Mouse (Mus musculus): Measurements from ENCODE around the gene Malsu1.

Gene Malsu1

DNA sequence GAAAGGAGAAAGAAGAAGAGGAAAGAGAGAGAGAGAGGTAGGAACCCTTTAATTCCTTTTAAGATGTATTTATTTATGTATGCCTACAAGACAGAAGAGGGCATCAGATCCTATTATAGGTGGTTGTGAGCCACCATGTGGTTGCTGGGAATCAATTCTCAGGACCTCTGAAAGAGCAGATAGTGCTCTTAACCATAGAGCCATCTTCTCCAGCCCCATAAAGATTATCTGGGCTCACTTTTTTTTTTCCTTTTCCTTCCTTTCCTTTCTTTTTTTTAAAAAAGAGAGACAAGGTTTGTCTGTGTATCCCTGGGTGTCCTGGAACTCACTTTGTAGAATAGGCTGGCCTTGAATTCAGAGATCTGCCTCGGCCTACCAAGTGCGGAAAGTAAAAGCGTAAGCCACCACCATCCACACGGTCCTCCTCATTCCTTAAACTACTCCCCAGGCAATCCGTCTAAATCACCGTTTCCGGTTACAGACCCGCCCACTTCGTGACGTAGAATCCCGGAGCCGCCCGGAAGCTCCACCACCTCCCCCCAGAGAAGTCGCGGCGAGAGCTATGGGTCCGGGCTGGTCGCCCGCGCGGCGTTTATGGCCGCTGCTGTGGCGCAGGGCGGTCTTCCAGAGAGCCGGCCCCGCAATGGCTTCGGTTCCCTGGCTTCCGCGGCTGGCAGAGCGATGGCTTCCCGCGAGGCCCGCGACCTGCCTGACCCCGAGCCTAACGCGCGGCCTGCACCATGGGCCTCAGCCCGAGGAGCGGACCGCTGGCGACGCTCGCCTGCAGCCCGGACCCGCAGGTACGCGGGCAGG is at the start of gene Malsu1:
Gene Malsu1, plus strand, starts transcription at position 492 of the 813 bp plus-strand sequence.
- DNase-seq (ENCODE audit: low read depth) = peak; percentile 88

DNA sequence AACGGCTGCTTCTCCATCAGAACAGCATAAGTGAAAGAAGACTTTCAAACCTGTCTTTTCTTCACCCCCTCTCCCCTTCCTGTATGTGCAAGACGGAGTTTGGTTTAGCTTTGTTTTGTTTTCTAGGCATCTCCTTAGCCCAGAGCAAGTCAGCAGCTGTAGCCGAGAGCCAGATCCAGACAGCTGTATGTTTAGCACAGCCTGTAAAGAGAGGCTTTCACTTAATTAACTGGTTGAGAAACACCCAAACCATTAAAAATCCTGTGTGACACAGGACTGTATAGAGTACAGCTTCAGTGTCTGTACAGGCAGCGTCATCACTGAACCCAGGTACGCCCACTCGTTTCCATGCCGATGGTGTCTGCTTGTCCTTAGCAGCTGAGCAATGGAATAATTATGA is 48.3 kb upstream of the Malsu1 start:
- DNase-seq (ENCODE audit: low read depth) = no peak

DNA sequence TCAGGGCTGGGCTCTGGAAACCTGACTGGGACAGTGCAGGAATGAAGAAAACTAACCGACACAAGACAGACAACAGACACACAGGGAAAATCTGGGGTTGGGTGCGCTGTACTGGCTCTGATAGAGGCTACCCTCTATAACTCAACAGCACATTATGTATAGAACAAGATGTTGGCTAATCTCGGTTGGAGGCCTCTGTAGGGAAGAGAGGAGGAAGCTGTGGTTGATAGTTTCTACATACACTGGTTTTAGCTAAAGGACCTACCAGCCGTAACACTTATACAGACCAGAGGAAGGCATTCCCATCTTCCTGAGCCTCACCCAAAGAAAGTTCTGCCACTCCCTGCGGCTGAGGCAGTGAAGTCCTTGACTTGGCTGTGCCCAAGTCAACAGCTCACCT is 47.1 kb upstream of the Malsu1 start:
- no peak for DNase-seq (ENCODE audit: low read depth)

- no peak for DNase-seq (ENCODE audit: low read depth)
Measured at GRCm38 (mm10) chr6:49028019-49028418, 45.6 kb upstream of the Malsu1 start.

DNA sequence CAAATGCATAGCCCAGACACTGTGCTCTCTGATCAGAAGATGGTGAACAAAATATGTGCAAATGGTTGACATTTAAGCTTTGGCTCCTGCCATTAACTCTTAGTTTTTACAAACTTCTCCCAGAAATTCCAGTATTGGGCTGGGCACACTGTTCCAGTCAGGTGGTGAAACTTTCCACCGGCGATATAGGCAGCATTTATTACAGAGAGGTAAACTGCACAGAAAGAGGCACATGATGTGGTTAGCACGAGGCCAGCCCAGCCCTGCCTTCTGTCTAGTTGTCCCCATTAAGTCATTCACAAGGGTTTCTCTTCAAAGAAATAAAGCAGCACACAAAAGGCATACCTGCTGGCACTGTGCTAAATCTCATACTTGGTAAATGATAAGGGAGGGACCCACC is 44.9 kb upstream of the Malsu1 start:
- DNase-seq (ENCODE audit: low read depth) = no peak

DNA sequence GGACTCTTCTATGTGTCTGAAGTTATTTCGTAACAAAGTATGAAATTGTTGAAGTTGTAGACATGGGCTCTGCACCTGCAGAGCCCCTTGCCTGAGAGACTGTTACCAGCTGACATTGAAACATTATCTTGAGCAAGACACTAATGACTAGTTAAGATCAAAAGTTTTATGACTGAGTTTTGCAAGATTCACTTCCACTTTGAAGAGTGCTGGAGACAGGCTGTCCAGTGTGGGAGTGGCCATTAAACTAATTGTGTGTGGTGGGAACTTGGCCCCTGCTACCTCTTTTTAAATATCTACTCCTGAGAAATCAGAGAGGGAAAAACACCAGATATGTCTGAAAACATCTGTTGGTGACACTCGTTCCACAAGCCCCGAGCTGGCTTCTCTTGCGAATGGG is 42.4 kb upstream of the Malsu1 start:
- no peak for DNase-seq (ENCODE audit: low read depth)

DNA sequence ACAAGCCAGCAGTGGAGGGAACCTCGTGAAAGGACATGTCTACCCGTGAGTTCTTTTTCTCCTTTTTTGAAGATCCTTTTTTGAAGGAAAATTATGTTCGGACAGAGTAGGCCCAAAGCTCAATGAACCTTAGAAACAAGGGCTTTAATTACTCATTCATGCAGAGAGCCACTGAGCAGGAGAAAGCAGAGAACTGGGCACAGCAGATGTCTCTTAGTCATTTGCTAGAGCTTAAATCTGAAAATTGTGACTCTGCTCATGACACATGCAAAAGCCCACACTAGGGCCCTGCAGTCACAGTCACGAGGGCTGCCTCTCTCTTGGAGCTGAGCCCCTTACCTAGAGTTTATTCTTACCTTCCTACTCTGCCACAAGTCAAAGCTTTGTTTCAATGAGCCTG is 40.8 kb upstream of the Malsu1 start:
- DNase-seq (ENCODE audit: low read depth) = no peak

DNA sequence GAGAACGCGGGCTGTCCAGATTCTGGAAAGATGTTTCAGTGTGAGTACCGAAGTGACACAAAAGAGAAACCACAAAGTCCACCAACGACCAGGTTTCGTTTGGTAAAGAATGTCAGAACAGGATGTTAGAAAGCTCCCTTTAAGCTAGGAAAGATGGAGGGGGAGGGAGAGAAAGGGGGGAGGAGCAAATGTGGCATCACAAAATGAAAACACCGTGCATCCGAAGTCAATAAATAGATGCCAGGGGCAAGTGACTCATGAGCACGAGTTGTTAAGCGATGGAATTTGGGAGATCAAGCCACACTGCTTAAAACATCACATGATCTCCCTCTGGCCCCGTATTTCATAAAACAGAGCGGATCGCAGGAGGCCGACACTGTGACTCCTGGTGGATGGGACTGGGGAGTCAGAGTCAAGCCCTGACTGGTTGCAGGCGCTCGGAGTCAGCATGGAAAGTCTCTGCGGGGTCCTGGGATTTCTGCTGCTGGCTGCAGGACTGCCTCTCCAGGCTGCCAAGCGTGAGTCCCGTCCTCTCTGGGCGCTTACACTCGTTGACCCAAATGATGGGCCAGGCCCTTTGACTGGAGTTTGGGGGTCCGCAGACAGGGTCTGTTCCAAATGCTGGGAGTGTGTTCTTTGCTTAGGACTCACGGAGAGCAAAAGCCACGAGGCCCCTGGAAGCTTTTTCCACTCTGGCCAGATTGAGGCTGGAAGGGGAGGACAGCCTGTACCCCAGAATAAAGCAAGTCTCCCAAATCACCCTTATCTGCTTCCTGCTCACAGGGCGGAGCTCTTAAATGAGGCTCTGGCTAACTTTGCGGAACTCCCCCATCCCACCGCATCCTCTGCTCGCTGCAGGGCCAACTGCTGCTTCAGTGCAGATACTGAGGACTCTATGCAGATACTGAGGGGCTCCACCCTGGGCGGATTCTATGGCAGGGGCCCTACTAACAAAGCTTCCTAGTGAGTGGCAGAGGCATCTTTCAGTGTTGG is 37.0 kb upstream of the Malsu1 start, which contains the start of gene Gpnmb:
Gene Gpnmb, plus strand, starts transcription at position 272 of the 993 bp plus-strand sequence.
- DNase-seq (ENCODE audit: low read depth) = no peak

GRCm38 (mm10) chr6:49037268-49037662 is 36.3 kb upstream of the Malsu1 start:
- DNase-seq (ENCODE audit: low read depth) = no peak

- peak; percentile 23 for DNase-seq (ENCODE audit: low read depth)
Measured at GRCm38 (mm10) chr6:49039470-49040180, 34.0 kb upstream of the Malsu1 start.

GRCm38 (mm10) chr6:49046502-49046901 is 27.1 kb upstream of the Malsu1 start:
- no peak for DNase-seq (ENCODE audit: low read depth)

- DNase-seq (ENCODE audit: low read depth) = no peak
Measured at GRCm38 (mm10) chr6:49046976-49047375, 26.6 kb upstream of the Malsu1 start.

DNA sequence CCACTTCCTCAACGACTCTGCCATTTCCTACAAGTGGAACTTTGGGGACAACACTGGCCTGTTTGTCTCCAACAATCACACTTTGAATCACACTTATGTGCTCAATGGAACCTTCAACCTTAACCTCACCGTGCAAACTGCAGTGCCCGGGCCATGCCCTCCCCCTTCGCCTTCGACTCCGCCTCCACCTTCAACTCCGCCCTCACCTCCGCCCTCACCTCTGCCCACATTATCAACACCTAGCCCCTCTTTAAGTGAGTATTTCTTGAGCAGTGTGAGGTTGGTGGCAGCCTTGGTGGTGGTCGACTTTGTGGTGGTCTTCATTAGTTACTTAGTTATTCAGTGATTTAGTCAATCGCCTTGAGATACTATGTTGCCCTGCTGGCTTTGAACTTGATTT is 25.7 kb upstream of the Malsu1 start:
- DNase-seq (ENCODE audit: low read depth) = no peak

DNA sequence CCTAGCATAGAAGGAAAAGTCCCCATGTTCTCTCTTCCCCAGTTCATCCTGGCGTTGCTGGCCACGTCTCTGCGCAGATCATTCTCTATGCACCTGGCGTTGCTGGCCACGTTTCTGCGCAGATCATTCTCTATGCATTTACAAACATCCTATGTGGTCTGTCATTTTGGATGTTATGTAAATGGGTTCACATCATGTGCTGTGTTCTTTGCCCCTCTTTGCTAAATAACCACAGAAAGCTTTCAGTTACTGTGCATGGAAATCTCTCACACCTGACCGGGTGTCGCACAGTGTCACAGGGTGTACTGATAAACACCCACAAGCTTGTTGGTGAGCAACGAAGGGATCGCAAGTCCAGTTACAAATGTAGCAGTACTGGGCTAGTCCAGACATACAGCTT is 25.2 kb upstream of the Malsu1 start:
- no peak for DNase-seq (ENCODE audit: low read depth)

GRCm38 (mm10) chr6:49050677-49051410 is 22.8 kb upstream of the Malsu1 start:
- no peak for DNase-seq (ENCODE audit: low read depth)

- DNase-seq (ENCODE audit: low read depth) = no peak
Measured at GRCm38 (mm10) chr6:49052191-49052590, 21.4 kb upstream of the Malsu1 start.

- DNase-seq (ENCODE audit: low read depth) = no peak
Measured at GRCm38 (mm10) chr6:49055256-49055733, 18.3 kb upstream of the Malsu1 start.

GRCm38 (mm10) chr6:49056009-49056408 is 17.6 kb upstream of the Malsu1 start:
- DNase-seq (ENCODE audit: low read depth) = no peak

- DNase-seq (ENCODE audit: low read depth) = peak; percentile 62
Measured at GRCm38 (mm10) chr6:49057053-49058021, 16.3 kb upstream of the Malsu1 start.

DNA sequence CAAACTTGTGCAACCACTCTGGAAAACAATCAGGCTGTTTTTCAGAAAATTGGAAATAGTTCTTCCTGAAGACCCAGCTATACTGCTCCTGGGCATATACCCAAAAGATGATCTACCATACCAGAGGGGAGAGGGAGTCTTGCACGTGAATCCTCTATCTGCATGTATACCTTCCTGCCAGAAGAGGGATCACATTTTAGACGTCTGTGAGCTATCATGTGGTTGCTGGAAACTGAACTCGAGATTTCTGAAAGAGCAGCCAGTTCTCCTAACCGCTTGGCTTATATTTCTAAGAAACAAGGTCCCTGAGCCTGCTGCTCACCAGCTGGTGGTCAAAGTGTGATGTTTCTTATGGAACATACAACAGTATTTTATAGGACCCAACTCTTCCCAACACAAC is 5.2 kb upstream of the Malsu1 start:
- no peak for DNase-seq (ENCODE audit: low read depth)

Data from c-Kit-positive CD71-positive TER-119-negative erythroid progenitor cells, embryonic 14.5 days (primary cell).